Mouse (Mus musculus) embryo, embryonic 10.5 days (tissue): ENCODE results near the gene C1qbp.

ENCODE experiments used
- DNase-seq: peaks from one replicate; pipeline ENCODE4 v3.0.0-alpha.2; 2015; ENCODE audit warnings: low spot score

C1qbp gene

DNA sequence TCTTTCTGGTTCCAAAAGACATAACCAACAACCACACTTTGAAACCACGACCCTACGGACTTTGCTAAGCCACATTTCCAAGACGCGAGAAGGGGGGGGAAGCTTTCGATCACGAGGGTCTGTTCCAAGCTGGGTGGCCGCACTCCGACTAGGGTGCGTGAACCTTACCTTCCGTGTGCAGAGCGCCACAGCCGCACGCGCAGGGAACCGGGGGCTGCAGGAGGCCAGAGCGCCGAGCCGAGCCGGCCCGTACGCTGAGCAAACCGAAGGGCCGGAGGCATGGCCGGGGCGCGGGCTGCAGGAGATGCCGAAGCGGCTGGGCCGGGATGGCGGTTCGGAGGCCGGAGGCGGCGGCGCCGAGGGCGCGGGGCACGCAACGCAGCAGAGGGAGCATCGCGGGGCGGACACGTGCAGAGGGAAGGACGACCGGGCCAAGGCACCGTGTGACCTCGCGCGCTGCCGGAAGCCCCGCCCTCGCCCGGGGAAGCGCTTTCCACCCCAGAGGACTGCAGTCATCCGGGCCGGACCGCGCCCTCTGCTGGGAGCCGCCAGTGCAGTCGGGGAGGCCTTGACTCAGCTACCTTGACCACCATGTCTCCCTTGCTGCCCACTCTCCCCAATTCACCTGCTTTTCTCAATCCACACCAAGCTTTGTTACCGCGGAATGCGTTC is at the start of gene C1qbp:
C1qbp (minus strand) TSS at position 470 of the 672 bp plus-strand sequence.
- peak; percentile 91 for DNase-seq

- DNase-seq: no peak
These were observed 49.2 kb upstream of the C1qbp start for GRCm38 (mm10) chr11:71032070-71032469.

DNA sequence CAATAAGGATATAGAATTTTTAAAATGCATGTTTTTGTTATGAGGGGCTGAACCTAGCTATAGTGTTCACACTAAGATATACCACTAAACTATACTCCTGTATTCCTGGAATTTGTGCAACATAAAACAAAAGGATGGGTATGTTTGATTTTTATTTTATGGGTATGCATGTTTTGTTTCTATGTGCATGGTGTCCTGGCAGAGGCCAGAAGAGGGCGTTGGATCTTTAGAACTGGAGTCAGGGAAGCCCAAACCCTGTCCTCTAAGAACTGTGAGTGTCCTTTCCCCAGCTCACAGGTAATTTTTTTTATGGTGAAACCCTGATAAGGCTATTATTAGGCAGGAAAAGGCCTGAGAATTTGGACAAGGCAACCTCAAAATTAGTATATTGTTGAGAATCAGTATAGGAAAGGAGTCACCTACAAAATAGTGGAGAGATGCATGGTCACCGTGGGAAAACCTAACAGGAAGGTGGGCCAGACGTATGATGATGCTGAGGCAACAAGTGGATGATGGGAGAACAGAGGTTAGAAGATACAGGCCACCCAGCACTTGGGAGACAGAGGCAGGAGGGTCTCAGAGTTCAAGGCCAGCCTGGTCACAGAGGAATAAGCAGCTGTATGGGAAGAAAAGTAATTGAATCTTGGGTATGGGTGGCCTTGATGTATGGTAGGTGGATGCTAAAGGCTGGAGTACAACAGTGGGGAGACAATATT is 46.7 kb upstream of the C1qbp start:
- DNase-seq: no peak

DNA sequence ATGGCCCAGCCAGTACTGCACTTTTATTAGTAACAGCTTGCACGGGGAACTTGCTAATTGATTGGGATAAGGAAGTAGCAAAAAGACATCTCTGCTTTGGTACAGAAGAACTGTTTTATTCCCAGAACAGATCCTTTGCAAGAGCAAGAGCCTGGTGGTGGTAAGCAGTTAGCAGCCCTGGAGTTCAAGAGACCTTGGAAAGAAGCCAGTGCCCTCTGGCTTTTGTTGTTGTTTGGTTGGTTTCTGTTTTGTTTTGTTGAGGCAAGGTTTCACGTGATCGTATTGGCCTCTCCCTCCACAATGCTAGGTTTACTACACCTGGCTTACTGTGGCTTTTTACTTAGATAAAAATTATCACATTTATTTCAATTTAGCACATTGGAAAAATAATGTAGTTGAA is 45.5 kb upstream of the C1qbp start:
- no peak for DNase-seq

GRCm38 (mm10) chr11:71019201-71020068 is 36.6 kb upstream of the C1qbp start, which contains the start of the genes Mis12 and Derl2:
TSS of gene Mis12 (plus strand) at chr11:71019611.
TSS of gene Derl2 (minus strand) at chr11:71019841.
- peak; percentile 99 for DNase-seq

- DNase-seq: no peak
These were observed 35.8 kb upstream of the C1qbp start for GRCm38 (mm10) chr11:71018416-71019200.

- no peak for DNase-seq
These were observed 34.2 kb upstream of the C1qbp start for GRCm38 (mm10) chr11:71017051-71017450.

- DNase-seq: no peak
These were observed 29.9 kb upstream of the C1qbp start for GRCm38 (mm10) chr11:71012743-71013142.

GRCm38 (mm10) chr11:71008321-71008720 is 25.5 kb upstream of the C1qbp start:
- no peak for DNase-seq

- no peak for DNase-seq
These were observed 25.0 kb upstream of the C1qbp start for GRCm38 (mm10) chr11:71007831-71008230.

- DNase-seq: no peak
These were observed 24.2 kb upstream of the C1qbp start for GRCm38 (mm10) chr11:71007026-71007425.

- peak; percentile 23 for DNase-seq
These were observed 22.2 kb upstream of the C1qbp start for GRCm38 (mm10) chr11:71005046-71005445.

GRCm38 (mm10) chr11:71004316-71004773 is 21.5 kb upstream of the C1qbp start, which contains the start of gene Dhx33:
TSS of gene Dhx33 (minus strand) at chr11:71004437.
- peak; percentile 99 for DNase-seq

DNA sequence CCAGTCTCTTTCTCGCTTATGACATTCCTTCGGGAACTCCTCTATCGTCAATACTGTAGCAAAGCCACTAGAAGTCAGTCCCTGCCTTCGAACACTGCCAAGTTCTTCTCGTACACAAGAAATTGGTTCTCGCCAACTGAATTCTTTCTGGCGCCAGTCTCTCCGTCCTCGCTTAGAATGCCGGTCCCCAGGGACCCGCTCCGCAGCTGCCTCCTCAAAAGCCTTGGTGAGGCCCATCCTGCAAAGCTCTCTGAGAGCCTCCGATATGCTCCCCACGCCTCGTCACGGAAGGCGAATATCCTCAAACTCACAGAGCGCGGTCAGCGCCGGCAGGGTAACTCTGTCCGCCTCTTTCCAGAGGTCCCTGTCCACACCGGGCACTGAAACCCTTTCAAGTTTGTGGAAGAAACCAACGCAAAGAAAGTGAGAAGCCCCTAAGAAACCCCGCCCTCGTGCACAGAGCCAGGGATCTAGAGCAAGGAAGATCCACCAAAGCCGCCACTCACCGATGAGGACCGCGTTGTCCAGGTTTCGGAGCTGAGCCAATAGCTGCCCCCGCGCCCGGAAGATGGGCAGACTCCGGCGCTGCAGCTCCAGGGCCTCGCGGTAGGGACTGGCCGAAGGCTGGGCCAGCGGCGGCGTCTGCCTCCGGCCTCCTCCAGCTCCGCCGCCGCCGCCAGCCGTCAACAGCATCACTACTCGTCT is 20.9 kb upstream of the C1qbp start:
- DNase-seq: peak; percentile 69

DNA sequence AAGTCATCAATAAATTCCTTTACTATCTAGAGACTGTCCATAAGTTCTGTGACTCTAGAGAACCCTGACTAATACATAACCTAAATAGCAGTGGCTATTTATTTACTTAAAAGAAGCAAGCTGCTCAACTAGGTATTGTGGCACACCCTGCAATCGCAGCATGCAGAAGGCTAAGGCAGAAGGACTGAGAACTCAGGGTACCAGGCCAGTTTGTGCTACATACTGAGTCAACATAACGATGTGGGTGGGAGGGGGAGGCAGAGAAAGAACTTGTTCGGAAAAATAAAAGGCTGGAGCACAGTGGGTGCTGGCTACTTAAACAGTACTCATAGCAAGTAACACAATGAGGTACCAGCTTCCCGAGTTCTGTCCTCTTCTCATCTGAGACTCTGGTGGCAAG is 18.3 kb upstream of the C1qbp start:
- DNase-seq: no peak

GRCm38 (mm10) chr11:70982030-70982429 is 796 bp downstream of the C1qbp start:
- peak; percentile 1 for DNase-seq

DNA sequence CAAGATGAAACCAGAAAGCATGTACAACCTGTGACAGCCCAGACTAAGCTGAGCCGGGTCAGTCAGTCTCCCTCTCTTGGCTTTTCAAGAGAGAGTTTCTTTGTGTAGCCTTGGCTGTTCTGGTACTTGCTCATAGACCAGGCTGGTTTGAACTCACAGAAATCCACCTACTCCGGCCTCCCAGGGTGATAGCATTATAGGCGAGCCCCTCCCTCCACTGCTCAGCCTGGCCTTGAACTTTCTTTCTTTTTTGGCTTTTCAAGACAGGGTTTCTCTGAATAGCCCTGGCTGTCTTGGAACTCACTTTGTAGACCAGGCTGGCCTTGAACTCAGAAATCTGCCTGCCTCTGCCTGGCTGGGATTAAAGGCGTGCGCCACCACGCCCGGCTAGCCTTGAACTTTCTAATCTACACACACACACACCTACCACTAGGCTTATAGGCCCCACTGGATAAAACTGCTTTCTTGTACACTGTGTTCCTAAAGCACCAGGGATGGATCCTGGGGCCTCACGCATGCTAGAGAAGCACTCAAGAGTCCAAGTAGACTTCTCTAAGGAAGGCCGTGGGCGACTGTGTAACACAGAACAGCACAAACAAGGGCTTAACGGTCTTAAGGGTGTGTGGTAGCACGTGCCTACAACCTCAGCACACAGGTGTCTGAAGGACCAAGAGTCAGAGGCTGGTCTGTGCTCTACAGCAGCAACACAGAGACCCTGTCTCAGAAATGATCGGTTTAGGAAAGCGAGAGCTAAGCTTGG is 1.9 kb downstream of the C1qbp start:
- no peak for DNase-seq

DNA sequence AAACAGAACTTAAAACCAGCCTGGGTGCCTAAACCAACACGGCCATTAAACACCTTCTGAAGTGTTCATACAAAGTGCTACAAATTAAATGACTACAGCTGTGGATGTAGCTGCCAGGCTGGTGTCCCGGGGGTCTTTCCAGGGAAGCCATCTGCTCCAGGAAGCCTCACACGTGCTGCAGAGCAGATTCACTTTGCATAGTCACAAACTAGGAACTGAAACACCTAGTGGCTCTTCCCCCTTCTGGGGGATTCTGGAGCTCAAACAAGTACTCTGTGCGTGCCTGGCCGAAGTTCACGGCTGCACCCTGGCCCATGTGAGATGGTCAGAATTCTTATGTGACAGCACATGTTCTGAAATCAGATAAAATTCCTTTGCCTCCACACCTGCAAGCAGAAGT is 2.6 kb downstream of the C1qbp start:
- DNase-seq: no peak

DNA sequence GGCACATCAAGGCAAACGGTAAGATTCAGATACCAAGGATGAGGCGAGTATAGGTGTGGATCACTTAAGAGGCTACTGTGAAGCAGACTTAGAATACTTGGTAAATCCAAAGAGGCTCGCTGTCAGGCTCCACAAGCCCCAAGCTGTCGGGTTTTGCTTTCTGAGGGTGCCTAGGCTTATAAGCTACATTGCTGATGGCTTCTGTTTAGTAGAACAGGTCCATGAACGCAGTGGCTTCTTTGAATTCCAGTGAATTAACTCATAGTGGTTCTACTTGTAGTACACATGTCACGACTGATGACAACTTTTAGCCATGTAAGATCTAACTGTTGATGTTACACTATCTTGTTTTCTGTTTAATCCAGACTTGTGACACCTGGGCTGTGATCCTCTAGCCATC is 5.5 kb downstream of the C1qbp start:
- DNase-seq: no peak

GRCm38 (mm10) chr11:70975193-70975592 is 7.6 kb downstream of the C1qbp start:
- DNase-seq: no peak
